Mouse (Mus musculus) cortical plate, adult 2 months (tissue): Measurements from ENCODE around the gene Gper1.

Experiments used
- CTCF ChIP-seq: fragments of 200-500 bp; IDR thresholded peaks from 2 replicates; pipeline ENCODE4 v1.5.1; 2011; ENCODE audit warnings: mild to moderate bottlenecking, control low read depth, low read length; ENCODE audit not compliant: insufficient read depth; ENCODE audit errors: extremely low read depth
- POLR2A ChIP-seq: fragments of 200-500 bp; IDR thresholded peaks from 2 replicates; pipeline ENCODE4 v1.6.1; 2011; ENCODE audit warnings: mild to moderate bottlenecking, low read length, control low read depth; ENCODE audit not compliant: insufficient read depth; ENCODE audit errors: extremely low read depth

DNA sequence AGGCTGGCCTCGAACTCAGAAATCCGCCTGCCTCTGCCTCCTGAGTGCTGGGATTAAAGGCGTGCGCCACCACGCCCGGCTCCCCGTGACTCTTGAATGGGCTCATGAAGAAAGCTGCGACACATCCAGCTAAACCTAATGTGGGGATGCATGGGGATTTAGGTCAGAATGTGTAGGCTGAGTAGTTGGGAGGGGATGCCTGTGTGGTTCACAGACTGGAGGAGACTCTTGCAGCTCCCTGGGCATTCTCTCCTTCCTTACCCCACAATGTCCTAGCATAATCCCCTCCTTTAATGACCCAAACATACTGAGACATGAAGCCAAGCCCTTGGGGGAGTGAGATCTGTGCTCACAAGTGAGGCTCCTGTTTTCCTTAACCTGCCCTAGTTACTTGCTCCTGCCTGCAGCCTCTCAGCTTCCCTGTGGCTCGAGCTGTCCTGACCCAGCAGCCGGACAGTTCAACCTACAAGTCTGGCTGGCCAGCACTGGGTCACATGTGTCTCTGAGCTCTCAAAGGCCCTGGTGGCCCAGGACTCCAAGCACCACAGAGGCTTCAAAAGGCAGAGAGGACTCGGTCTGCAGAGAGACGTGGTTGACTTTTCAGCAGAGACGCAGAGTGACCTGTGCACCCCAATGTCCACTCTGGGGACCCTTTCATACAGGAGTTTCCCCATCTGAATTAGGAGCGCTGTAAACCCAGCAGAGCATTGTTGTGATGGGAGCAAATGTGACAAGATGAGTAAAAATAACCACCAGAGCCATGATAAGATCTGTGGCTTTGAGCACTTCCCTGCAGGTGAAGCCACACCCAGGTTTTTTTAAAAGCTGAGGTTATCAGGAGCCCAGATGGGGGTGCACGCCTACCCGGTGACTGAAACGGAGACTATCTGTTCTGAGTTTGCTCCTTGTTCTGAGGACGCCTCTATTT is 41.1 kb upstream of the Gper1 start:
- TF ChIP-seq CTCF (no peak), POLR2A (no peak)
